In genomic region chr3:100440754-100441153, GRCm38 (mm10) we compare ENCODE assay signal across 20 mouse cellular contexts. TPM values are rescaled to one million over a fixed set of nuclear protein-coding genes. Genes with fewer than 3 reads are reported as not detected.
DNase-seq lines count a peak whose midpoint lies in the region; ATAC-seq and TF ChIP-seq lines count a peak whose summit lies in the region.
"Had no signal": no experiment of that assay in that cellular context is flagged by ENCODE, and none has a peak within 500 bp of the region (broad histone marks: within the 10 kb centered on the region; RNA-seq: fewer than 3 reads in every experiment).

No protein-coding gene starts in this region.

- no peak overlapping the region for H3K4me3 ChIP-seq in cortical plate, adult 2 months (ENCODE audit: insufficient read depth, low read length)
- no peak overlapping the region for H3K4me3 ChIP-seq in liver, embryonic 13.5 days (replicated peaks)
- H3K4me3 ChIP-seq: embryonic facial prominence, embryonic 13.5 days; layer of hippocampus, adult 2 months; limb, embryonic 10.5 days; midbrain, embryonic 13.5 days; neural tube, embryonic 12.5 days had no signal

- H3K9ac ChIP-seq in liver, embryonic 13.5 days = peak overlapping the region; percentile 50
- H3K9ac ChIP-seq: embryonic facial prominence, embryonic 13.5 days; midbrain, embryonic 13.5 days; neural tube, embryonic 12.5 days had no signal

- H3K27me3 ChIP-seq in liver, embryonic 13.5 days = no peaks in the 10 kb centered on the region
- H3K27me3 ChIP-seq: embryonic facial prominence, embryonic 13.5 days; midbrain, embryonic 13.5 days; neural tube, embryonic 12.5 days; Patski had no signal

- H3K36me3 ChIP-seq in liver, embryonic 13.5 days = no peaks in the 10 kb centered on the region
- H3K36me3 ChIP-seq: embryonic facial prominence, embryonic 13.5 days; limb, embryonic 10.5 days; midbrain, embryonic 13.5 days; neural tube, embryonic 12.5 days had no signal

- peak; percentile 31 for DNase-seq in lung, postnatal 36 days
- no peak for DNase-seq in lung, postnatal 14 days
- no peak for DNase-seq in liver, embryonic 13.5 days
- DNase-seq in left cerebral cortex, adult 8-10 months (ENCODE audit: low spot score in 2 of 2) = no peak
- no peak for DNase-seq in Muller cell, postnatal 12 days (ENCODE audit: inconsistent ontology term)
- DNase-seq: cerebellum, adult 9-10 months; gastrocnemius, postnatal 36 days; kidney, postnatal 10 days; right cerebral cortex, postnatal 4 days had no signal

- TF ChIP-seq CTCF in cortical plate, adult 2 months (IDR thresholded peaks at IDR 0.05; ENCODE audit: extremely low read depth, insufficient read depth, low read length) = no peak

- no peaks in the 10 kb centered on the region for H3K9me3 ChIP-seq in liver, embryonic 13.5 days (replicated peaks)
- H3K9me3 ChIP-seq: embryonic facial prominence, embryonic 13.5 days; limb, embryonic 10.5 days; midbrain, embryonic 13.5 days; neural tube, embryonic 12.5 days had no signal

- H3K4me1 ChIP-seq in cortical plate, adult 2 months (ENCODE audit: control insufficient read depth, insufficient read depth, low read length) = no peaks in the 10 kb centered on the region
- H3K4me1 ChIP-seq in liver, embryonic 13.5 days (replicated peaks) = peaks cover 78% of the 10 kb centered on the region
- H3K4me1 ChIP-seq: embryonic facial prominence, embryonic 13.5 days; midbrain, embryonic 13.5 days had no signal

- H3K27ac ChIP-seq in cortical plate, adult 2 months (ENCODE audit: insufficient read depth, low read length) = peak overlapping the region; percentile 21; the same call in 1 of the 2 replicates
- peak overlapping the region; percentile 99 for H3K27ac ChIP-seq in liver, embryonic 13.5 days
- H3K27ac ChIP-seq: embryonic facial prominence, embryonic 13.5 days; layer of hippocampus, adult 2 months; limb, embryonic 10.5 days; midbrain, embryonic 13.5 days; neural tube, embryonic 12.5 days; stomach, postnatal 0 days had no signal

- H3K4me2 ChIP-seq in liver, embryonic 13.5 days = 0 out of 2 replicates have a peak overlapping the region, but pooled peaks have one; percentile 5
- H3K4me2 ChIP-seq: embryonic facial prominence, embryonic 13.5 days; midbrain, embryonic 13.5 days; neural tube, embryonic 12.5 days had no signal

- ATAC-seq in liver, embryonic 13.5 days (ENCODE audit: low read depth) = no peak
- ATAC-seq in cerebellum, adult (ENCODE audit: insufficient number of reproducible peaks, low FRiP score, low TSS enrichment) = no peak
- ATAC-seq: forebrain, embryonic 14.5 days; inflammation-experienced regulatory T-cells, adult 6 months; Patski had no signal

- no peak for TF ChIP-seq POLR2A in cortical plate, adult 2 months (IDR thresholded peaks at IDR 0.05; ENCODE audit: extremely low read depth, insufficient read depth, low read length)

- 28% methylated on average over 4 of the region's 4 CpGs for WGBS in liver, embryonic 13.5 days (ENCODE audit: insufficient replicate concordance)

RNA-seq across cellular contexts. Expression of gene Tent5c, which starts 48.4 kb away (rescaled TPM):
- 0.98 and 1.0 TPM in 2 replicates for polyA plus RNA-seq in cortical plate, adult 2 months (2012; rRNA removed)
- polyA plus RNA-seq in liver, embryonic 13.5 days (2015; fragmentation: Nextera tagmentation; extraction: Ambion mirVana) = 63.7 and 76.5 TPM in 2 replicates
- 10 to 100 TPM in 1 of 4 experiments, 1 to 10 TPM in 3; 2.8 to 11.9 (median 5.6) TPM for total RNA-seq in left cerebral cortex, adult 8-10 months (2022)

Comparison
In these comparisons a context has a peak if more than half of its experiments do, and no peak if none do; other contexts are left out.
1. RNA of gene Tent5c, which starts 48.4 kb away (polyA plus RNA-seq): 63.7 to 76.5 TPM in liver, embryonic 13.5 days; 0.98 to 1.0 TPM in cortical plate, adult 2 months; every median in the first group is over 10 times any median in the second.